Mouse (Mus musculus) cerebellum, postnatal 14 days (tissue): ENCODE data around the gene Rbfox3.

Source experiments
- DNase-seq, 2 experiments: peaks; one replicate each; pipeline ENCODE4 v3.0.0; 2021; ENCODE audit warnings: mixed read lengths in 2 of 2

The Rbfox3 gene

DNA sequence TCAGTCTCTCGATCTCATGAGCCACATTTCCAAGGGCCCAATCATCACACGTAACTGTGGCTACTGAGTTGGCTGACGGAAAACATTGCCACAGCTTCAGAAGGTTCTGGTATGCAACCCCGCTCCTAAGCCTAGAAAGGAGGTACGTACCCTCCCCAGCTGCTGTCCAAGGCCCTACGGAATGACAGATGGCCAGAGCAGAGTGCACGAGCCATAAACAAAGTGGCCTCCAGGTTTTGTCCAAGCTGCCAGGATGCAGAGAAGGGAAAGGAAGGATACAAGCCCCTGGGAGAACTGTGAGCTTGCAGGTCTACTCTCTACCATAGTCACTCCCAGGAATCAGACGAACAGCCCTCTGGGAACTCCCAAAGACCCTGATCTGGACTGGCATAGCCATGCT lies 327.8 kb downstream of the Rbfox3 start:
- peak in 1 of 2 experiments; percentile 61 for DNase-seq

GRCm38 (mm10) chr11:118581019-118581418 lies 330.4 kb downstream of the Rbfox3 start:
- DNase-seq = no peak

DNA sequence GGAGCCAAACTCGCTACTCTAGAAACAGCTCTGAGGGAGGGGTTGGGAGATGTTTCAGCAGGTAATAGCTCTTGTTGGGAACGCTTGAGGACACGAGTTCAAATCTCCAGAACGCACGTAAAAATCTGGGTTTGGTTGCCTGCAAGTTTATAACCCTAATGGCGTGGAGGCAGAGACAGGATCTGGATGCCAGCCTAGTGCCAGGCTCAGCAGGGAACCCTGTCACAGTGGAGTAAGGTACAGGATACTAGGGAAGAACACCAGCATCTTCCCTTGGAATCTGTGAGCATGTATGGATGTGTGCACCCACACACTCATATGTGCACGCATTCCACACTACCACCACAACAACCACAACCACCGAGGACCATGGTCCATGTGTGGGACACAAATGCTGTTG lies 331.8 kb downstream of the Rbfox3 start:
- DNase-seq = no peak

DNA sequence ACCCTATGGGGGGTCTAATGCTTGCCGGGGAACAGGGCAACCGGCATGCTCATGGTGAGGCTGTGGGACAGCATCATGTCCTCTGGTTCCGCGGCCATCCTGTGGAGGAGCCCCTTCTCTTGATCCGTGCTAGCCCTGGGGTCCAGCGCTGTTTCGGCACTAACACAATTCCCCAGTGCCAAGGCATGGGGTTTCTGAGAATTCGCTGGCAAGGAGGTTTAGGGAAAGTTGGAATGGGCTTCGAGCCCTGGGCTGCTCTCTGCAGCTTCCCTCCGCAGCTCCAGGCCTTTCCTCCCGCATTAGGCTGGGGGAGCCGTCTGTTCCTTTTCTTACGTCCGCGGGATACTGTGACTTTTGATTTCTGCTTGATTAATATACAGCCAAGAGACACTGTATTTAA lies 334.1 kb downstream of the Rbfox3 start:
- DNase-seq = peak; percentile 41 to 61

GRCm38 (mm10) chr11:118576611-118577010 lies 334.8 kb downstream of the Rbfox3 start:
- DNase-seq = peak; percentile 62 to 65

GRCm38 (mm10) chr11:118574418-118574817 lies 337.0 kb downstream of the Rbfox3 start:
- no peak for DNase-seq

DNA sequence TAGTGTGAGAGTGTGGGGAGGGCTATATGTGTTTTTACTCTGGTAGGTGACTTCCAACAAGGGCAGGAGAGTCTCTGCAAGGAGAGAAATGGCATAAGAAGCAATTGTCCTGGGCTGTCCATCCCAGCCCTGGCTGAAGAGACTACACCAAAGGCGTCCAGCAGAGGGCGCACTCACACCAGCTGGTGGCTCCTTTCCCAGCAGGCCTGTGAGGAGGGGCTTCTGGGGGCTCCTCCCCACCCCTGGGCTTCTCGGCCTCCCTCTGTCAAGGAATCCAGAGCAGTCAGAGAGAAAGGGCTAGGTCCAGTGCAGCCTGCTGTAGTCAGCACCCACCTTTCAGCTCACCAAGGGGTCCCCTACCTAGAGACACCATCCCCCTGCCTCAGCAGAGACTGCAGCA lies 337.8 kb downstream of the Rbfox3 start:
- DNase-seq = peak; percentile 85 to 92

GRCm38 (mm10) chr11:118573000-118573399 lies 338.4 kb downstream of the Rbfox3 start:
- no peak for DNase-seq

GRCm38 (mm10) chr11:118570164-118570563 lies 341.2 kb downstream of the Rbfox3 start:
- no peak for DNase-seq

GRCm38 (mm10) chr11:118569571-118570062 lies 341.8 kb downstream of the Rbfox3 start:
- DNase-seq = peak in 1 of 2 experiments; percentile 48

GRCm38 (mm10) chr11:118563877-118564276 lies 347.5 kb downstream of the Rbfox3 start:
- DNase-seq = peak in 1 of 2 experiments; percentile 56

- DNase-seq = no peak
Observed at GRCm38 (mm10) chr11:118562847-118563246, 348.6 kb downstream of the Rbfox3 start.

DNA sequence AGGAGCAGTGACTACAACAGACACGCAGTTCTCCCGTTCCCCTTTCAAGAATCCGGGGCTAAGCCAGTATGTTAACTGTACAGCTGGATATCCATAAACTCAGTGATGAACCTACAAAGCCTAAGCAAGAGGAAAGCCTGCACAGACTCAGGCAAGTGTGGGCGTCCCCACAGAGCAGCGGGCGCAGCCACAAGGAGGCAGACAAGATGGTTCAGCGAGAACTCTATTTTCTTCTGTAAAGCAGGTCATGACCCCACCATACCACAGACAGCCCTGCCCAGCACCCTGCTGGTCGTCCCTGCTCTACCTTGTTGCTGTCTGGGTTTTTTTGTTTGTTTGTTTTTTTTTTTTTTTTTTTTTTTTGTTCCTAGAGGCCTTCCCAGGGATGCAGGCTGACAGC lies 353.2 kb downstream of the Rbfox3 start:
- DNase-seq = no peak

GRCm38 (mm10) chr11:118555631-118556030 lies 355.8 kb downstream of the Rbfox3 start:
- no peak for DNase-seq

DNA sequence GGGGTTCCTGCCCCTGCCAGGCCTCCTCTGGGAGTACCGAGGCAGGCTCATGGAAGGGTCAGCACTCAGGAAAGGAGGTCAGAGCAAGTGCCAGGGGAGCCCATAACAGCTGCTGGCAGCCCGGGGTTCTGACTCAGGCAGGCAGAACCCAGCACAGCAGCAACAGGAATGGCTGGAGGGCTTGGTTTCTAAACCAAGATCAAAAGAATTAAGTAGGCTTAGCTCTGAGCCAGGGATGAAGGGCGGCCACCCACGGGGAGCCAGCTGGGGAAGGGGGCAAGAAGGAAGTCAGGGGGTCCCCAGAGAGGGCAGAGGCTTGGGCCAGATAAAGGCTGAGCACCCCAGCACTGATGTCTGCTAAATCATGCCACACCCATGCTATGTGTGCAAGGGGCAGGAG lies 356.9 kb downstream of the Rbfox3 start:
- no peak for DNase-seq

GRCm38 (mm10) chr11:118553926-118554325 lies 357.5 kb downstream of the Rbfox3 start:
- no peak for DNase-seq

GRCm38 (mm10) chr11:118553001-118553400 lies 358.4 kb downstream of the Rbfox3 start:
- DNase-seq = no peak

- no peak for DNase-seq
Observed at GRCm38 (mm10) chr11:118552478-118552877, 358.9 kb downstream of the Rbfox3 start.

GRCm38 (mm10) chr11:118551705-118552104 lies 359.7 kb downstream of the Rbfox3 start:
- no peak for DNase-seq

DNA sequence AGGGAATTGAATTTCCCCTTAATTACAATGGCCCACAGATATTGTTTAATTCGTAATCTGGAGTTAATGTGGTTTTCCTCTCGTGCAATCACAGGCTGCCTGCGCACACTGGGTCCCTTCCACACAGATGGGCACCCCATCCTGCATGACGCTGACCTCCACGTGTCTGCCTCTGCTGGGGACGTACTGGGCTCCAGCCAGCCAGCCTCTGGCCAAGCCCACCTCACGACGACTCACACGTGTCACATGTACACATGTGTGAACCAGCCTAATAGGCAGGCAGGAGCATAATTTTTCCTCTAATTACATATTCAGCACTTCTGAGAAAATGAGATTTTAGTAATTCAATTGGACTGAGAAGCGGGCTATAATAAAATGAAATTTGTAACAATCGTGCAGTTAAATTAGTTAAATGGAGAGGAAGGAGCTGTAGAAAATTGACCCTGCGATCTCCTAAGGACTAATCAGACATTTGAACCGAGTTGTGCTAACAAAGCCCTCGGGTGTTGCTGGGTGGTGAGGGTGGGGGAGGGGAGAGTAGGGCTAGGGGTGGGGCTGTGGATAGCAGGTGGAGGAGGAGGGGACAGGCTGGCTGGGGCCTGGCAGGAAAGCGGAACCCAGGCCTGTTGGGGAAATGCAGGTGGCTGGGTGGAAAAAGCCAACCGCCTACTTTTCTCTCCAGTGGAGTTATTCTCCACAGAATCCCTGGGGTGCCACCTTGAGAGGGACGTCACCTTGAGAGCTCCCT lies 360.4 kb downstream of the Rbfox3 start:
- no peak for DNase-seq

GRCm38 (mm10) chr11:118548242-118548641 lies 363.2 kb downstream of the Rbfox3 start:
- peak; percentile 50 to 64 for DNase-seq

DNA sequence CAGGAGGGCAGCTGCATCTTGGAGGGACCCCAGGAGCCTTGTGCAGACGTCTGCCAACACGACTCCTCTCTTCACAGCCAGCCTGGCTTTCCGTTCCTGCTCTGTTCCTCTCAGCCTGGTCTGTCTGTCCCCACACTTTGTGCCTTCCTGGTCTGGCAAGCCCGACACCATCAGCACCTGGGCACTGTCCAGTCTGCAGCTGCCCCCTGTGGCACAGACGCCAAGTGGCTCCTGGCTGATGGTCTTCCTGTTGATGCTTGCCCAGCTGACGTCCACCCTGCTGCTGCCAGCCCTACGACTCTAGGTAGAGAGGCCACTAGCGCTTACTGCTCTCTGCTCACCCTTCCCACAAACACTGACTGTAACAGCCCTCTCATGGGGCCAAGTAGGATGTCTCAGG lies 365.1 kb downstream of the Rbfox3 start:
- DNase-seq = peak; percentile 55 to 56

GRCm38 (mm10) chr11:118545690-118546089 lies 365.7 kb downstream of the Rbfox3 start:
- DNase-seq = no peak

- DNase-seq = peak; percentile 81 to 83
Observed at GRCm38 (mm10) chr11:118544564-118544963, 366.8 kb downstream of the Rbfox3 start.

DNA sequence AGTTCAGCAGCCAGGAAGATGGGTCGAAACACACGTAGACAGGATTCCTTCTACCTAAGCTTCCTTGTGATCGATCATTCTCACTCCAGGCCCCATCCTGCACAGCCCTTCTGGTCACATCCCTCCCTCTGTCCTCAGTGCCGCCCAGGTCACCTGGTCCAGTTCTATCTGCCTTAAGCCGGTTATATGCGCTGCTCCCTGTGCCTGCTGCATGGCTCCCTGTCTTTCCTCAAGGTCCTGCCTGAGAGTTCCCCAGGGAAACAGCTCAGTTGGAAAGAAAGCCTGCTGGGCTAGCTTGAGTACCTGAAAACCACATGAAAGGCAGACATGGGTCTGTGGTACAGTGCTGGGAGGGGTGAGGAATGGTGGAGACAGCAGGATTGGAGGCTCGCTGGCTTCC lies 368.5 kb downstream of the Rbfox3 start:
- DNase-seq = no peak
